ENCODE assay signal across 10 mouse cellular contexts in genomic region chr7:144764537-144765282, GRCm38 (mm10). TPM values are rescaled to one million over a fixed set of nuclear protein-coding genes. Genes with fewer than 3 reads are reported as not detected.
DNase-seq lines count a peak whose midpoint lies in the region; ATAC-seq lines count a peak whose summit lies in the region.
"Had no signal": no experiment of that assay in that cellular context is flagged by ENCODE, and none has a peak within 500 bp of the region (broad histone marks: within the 10 kb centered on the region; RNA-seq: fewer than 3 reads in every experiment).

No protein-coding gene starts in this region.

- peak; percentile 37 for DNase-seq in adrenal gland, adult 2 months
- no peak for DNase-seq in adrenal gland, adult 18-20 months (ENCODE audit: low spot score in 2 of 2)
- peak; percentile 68 for DNase-seq in left cerebral cortex, postnatal 4 days
- DNase-seq in left cerebral cortex, adult 18-20 months (ENCODE audit: low spot score in 2 of 2): no peak
- DNase-seq in cerebellum, postnatal 10 days: peak; percentile 74 to 82
- DNase-seq in kidney, postnatal 25 days: peak; percentile 52 to 53
- DNase-seq in natural killer cell, adult 2 months (ENCODE audit: low spot score in 2 of 2): no peak
- DNase-seq: liver had no signal

- intact Hi-C loops in left cerebral cortex, postnatal 4 days (cut with DNase I): no loop called here

- ATAC-seq in megakaryocyte-erythroid progenitor cell, adult 5-6 weeks (replicated peaks; ENCODE audit: low FRiP score, low TSS enrichment, poor library complexity, severe bottlenecking): no peak
- ATAC-seq: intestine, postnatal 0 days had no signal

RNA-seq across cellular contexts. Expression of gene Ano1, which starts 12.9 kb away (rescaled TPM):
- total RNA-seq in adrenal gland, adult 2 months (2021): 10 to 100 TPM; 24.6 to 32.4 TPM
- polyA plus RNA-seq in adrenal gland, adult 2 months (2012; rRNA removed): 13.9 and 17.1 TPM in 2 replicates
- total RNA-seq in adrenal gland, adult 18-20 months (2021): 10 to 100 TPM; 21.3 to 30.6 TPM
- 1 to 10 TPM; 5.3 to 7.6 TPM for total RNA-seq in left cerebral cortex, postnatal 4 days (2021)
- total RNA-seq in left cerebral cortex, adult 18-20 months (2021): 1 to 10 TPM; 2.5 to 4.1 TPM
- 1.4 TPM in 1 of 2 replicates, not detected in the other for total RNA-seq in megakaryocyte-erythroid progenitor cell, adult 5-6 weeks (2014; fragmentation: Nextera tagmentation)
- not detected in 2 replicates for total RNA-seq in megakaryocyte-erythroid progenitor cell, adult 5-6 weeks (2017)

Comparison
In these comparisons a context has a peak if more than half of its experiments do, and no peak if none do; other contexts are left out.
1. DNase-seq: peak in adrenal gland, adult 2 months (single experiment), left cerebral cortex, postnatal 4 days (single experiment), cerebellum, postnatal 10 days (2 of 2) and kidney, postnatal 25 days (2 of 2); none in adrenal gland, adult 18-20 months (0 of 2), left cerebral cortex, adult 18-20 months (0 of 2) and natural killer cell, adult 2 months (0 of 2).